Mouse (Mus musculus): Measurements from ENCODE around the gene Slc12a5.

Slc12a5 gene

DNA sequence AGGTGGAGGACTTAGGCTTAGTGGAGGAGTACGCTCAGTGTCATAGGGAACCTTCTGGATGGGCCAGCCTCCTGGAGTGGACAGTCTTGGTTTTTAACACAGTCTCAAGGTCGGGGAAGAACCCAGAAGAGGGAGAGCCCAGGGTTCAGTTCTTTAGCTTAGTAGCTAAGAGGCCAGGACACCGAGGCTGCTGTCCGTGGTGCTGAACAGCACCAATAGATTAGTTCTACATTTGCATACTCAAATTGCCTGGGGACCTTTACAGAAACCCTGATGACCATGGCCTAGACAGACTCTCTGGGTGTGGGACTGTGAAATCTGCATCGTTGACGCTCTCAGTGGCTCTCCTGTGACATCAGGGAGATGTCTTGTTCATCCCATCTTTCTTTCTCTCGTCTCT lies 19.1 kb downstream of the Slc12a5 start:
- no peak for DNase-seq (ENCODE audit: low spot score)

DNA sequence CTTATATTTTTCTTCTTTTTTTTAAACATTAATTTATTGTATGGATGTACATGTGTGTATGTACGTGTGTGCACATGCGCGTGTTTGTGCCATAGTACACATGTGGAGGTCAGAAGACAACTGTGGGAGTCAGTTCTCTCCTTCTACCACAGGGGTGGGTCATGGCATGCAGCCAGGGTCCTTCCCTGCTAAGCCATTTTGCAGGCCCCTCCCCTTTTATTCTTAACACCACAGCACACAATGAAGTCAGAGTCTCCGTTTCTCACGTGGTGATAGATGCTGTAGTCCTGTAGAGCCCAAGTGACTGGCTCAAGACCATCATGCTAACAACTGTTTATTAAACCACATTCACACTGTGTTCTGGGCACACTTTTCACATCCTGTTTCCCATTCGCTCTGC lies 25.4 kb downstream of the Slc12a5 start:
- no peak for DNase-seq (ENCODE audit: low spot score)

DNA sequence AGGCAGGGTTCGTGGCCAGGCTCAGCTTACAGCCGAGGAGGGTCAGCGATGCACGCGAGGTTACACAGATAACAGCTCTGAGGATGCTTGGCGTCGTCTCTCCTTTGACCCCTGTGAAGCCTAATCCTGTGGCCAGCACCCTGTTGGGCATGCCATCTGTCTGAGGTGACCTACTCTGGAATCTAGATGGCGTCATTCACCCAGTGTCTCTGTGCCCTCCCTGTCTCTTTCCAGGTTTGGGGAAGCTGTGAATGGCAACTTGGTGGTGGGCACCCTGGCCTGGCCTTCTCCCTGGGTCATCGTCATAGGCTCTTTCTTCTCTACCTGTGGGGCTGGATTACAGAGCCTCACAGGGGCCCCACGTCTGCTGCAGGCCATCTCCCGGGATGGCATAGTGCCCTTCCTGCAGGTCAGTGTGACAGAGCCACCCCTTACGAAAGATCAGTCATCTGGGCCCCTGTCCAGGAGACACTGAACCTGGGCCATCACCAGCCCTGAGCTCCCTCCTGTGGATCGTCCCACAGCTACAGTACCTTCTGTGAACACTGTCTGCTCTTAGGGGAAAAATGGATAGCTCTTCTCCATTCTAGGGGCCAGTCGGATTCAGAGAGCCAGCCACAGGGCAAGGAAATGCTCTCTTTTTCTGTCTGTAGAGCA lies 25.9 kb downstream of the Slc12a5 start:
- no peak for DNase-seq (ENCODE audit: low spot score)

DNA sequence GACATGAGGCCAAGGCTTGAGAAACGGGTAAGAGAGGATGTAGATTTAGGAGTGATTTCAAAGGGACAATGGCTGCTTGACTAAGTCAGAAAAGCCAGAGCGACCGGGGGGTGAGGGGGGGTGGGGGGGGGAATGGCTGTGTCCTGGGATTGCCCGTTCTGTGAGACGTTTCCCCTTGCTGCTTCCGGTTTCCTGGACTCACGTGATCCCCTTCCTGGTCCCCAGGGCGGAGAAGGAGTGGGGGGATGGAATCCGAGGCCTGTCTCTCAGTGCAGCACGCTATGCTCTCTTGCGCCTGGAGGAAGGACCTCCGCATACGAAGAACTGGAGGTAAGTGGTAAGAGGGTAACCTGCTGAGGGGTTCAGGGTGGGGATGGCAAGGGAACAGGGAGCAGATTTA lies 28.2 kb downstream of the Slc12a5 start:
- DNase-seq (ENCODE audit: low spot score), result no peak

DNA sequence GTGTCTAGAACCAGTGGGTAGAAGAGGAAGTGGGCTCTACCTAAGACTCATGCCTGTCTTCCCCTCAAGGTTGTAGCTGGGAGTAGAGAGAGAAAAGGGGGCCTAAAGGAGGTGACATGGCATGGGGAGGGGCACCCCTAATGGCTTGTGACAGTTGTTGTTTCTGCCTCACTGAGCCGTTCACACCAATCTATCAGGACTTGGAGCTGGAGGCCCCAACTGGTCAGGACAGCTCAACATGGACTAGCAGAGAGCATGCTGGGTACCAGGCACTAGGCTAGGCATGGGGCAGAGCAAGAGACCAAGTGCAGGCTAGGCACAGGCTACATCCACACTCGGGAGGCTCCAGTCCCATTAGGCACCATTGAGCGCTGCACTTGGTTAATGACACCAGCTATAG lies 30.5 kb downstream of the Slc12a5 start:
- no peak for DNase-seq (ENCODE audit: low spot score)

DNA sequence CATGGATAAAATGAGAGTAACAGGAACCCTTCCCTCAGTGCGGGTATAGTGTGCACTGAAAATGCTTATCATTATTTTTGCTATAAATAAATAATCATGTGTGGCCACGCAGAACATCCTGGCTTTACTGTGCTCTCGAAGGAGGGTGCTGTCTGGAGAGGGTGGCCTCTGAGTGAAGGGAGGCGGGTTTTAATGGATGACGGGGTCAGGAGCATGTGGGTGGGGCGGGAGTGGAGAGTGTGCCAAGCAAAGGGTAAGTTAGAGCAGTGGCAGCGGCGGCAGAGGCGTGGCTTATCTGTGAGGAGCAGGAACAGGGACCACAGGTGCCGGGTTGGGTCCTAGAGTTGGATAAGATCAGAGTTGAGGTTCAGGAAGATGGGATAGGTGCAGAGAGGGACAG lies 31.2 kb downstream of the Slc12a5 start:
- DNase-seq (ENCODE audit: low spot score), result peak; percentile 27

DNA sequence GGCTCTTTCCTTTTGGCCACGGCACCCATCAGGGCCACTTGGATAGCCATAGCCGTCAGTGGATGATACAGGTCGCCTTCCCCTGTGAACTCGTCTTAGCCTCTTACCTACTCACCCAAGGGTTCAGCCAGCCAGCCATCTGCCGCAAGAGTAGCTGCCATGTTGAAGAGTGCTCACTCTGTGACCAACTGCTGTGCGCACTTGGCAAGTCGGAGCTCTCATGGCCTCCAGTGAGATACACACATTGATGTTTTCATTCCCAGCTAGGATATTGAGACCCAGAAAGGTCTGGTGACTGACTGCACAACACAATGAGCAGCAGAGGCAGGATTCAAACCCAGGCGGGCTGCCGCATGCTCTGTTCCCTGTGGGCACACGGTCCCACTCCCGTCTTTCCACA lies 33.6 kb downstream of the Slc12a5 start:
- DNase-seq (ENCODE audit: low spot score), result no peak

DNA sequence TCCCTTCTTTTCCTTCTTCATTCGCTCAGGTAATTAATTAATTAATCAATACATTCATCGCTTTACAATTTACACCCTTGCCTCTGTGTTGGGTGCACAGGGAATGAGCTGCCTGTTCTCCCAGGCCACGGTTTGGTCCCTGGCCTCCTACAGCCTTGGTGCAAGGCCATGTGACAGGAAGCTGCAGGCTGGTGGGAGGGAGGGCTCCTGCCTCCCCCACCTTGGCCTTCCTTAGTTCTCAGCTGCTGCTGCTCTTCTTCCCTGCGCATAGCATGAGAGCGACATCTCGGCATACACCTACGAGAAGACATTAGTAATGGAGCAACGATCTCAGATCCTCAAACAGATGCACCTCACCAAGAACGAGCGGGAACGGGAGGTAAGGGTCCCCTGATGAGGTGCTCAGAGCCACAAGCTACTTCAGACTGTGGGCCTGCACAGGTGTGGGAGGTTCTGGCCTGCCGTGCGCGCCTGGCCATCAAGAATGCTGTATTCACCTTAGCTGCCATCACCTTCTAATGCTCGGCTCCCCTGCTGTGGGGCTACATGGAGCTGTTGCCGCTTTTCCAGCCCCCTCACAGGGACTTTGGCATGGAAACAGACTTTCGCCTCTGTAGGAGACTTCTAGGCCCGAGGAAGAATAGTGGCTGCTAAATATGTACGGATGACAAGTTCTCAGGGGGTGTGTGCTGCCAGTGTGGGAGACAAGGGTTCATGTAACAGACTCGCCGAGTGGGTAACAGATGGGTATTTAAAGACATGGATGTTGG lies 34.2 kb downstream of the Slc12a5 start:
- DNase-seq (ENCODE audit: low spot score), result no peak

DNA sequence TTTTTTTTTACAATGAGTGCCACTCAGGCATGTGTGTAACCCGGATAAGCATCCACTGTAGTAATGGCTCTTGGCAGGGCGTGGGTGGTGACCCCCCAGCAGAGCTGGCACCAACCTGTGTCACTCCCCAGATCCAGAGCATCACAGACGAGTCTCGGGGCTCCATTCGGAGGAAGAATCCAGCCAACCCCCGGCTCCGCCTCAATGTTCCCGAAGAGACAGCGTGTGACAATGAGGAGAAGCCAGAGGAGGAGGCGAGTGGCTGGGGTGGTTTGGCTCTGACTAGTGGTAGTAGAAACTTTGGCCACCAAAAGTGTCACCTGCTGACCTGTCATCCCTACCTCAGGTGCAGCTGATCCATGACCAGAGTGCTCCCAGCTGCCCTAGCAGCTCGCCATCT lies 35.4 kb downstream of the Slc12a5 start:
- DNase-seq (ENCODE audit: low spot score), result no peak

DNA sequence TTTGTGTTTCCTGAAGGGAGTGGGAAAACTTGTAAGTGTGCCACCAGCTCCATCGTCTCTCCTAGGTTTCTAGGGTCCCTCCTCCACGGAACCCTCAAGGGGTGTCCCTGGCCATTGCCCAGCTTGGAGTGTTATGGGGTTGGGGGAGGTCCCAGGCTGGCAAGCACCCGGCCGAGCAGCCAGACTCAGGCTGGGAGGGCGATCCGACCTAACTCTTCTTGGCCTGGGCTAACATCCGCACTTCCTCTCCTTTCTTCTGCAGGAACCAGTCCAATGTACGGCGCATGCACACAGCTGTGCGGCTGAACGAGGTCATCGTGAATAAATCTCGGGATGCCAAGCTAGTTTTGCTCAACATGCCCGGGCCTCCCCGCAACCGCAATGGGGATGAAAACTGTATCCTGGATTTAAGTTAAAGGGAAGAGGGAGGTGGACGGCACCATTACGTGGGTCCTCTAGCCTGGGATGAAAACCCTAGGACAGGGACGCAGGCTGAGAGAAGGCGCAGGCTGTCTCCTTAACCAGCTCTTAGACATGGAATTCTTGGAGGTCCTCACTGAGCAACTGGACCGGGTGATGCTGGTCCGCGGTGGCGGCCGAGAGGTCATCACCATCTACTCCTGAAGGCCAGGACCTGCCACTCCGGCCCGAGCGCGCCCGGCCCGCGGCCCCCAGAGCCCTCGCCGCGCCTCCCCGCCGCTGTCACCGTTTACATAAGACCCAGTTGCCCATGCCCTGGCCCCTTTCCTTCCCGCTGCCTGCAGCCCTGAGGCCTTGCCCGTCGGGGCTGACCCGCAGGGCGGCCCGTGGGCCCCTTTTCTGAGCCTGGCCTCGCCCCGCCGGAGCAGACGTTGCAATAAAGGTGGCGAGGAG lies 36.5 kb downstream of the Slc12a5 start:
- DNase-seq (ENCODE audit: low spot score), result no peak

DNA sequence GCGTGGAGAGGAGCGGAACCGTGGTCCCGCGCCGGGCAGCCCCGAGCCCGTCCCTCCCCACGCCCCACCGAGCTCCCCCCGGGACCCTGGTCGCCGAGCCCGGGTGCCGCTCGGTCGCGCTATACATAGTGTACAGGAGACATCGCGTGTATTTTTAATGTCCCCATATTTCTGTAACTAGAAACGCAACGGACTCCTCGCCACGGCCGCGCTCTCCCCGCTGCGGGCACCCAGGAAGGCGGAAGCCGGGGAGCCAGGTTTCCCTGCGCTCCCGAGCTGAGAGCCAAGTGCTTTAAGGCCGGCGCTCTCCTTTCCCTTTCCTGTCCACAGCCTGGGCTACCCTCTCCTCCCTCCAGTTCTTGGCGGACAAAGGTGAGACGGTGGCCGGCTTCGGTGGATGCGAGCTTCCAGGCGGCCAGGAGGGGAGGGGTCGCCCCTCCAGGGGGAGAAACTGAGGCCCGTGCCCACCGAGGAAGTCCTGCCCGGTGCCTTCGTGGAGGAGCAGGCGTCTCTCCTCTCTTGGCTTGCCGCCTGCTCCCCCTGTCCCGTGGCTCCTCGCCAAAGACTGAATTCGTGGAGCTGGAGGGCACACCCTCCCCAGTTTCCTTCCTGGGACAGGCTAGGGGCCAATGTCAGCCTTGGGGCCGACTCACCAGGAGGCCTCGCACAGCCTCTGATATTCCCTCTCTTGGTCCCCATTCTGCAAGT lies 37.3 kb downstream of the Slc12a5 start:
- DNase-seq (ENCODE audit: low spot score), result no peak

DNA sequence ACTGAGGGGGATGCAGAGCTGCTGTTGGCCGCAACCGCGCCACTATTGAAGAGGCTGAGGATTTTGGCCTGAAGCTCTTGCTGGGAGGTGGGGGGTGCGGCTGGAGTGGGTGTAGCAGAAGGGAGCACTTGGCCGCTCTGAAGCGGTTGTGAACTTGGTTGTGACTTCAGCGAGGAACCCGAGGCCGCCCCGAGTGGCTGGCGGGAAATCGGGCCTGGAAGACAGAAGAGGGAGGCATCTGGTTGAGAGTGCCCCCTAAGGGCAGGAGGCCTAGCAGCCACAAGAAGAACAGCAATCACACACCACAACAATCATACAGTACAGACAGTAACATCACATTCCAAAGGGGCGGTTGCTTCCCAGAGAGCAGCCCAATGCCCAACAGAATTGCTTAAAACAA lies 41.4 kb downstream of the Slc12a5 start:
- DNase-seq (ENCODE audit: low spot score), result no peak

DNA sequence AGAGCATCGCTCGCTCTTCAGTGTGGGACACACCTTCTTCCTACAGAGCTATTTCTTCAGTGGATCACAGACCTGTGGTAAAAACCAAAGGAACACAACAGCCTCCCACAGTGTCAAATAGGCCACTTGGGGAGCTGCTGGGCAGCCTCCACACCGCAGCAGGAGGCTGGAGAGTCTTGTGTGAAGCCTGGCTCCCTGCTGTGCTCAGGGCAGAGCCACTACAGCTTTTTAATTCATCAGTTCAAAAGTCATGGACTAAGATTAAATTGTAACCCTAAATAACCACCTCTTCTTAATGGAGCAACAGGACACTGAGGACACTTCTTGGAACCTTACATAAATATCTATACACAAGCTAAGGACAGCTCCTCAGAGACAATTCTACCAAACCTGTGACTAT lies 42.5 kb downstream of the Slc12a5 start:
- no peak for DNase-seq (ENCODE audit: low spot score)

DNA sequence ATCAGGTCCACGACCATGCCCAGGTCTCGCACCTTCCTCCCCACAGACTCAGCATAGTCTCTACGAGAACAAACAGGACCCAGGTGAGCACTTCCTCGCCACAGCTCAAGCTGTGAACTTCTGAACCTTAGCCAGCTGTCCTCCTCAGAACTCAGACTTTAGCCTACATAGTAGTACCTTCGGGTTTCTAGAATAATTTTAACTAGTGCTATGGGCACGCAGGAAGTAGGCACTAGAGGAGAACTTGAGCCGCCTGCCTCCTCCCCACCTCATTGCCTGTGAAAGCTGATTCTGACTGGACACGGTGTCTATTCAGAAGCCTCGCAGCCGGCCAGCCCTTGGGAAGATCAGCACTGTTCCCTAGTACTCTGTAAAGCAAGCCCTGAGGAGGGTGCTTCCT lies 43.6 kb downstream of the Slc12a5 start:
- no peak for DNase-seq (ENCODE audit: low spot score)

DNA sequence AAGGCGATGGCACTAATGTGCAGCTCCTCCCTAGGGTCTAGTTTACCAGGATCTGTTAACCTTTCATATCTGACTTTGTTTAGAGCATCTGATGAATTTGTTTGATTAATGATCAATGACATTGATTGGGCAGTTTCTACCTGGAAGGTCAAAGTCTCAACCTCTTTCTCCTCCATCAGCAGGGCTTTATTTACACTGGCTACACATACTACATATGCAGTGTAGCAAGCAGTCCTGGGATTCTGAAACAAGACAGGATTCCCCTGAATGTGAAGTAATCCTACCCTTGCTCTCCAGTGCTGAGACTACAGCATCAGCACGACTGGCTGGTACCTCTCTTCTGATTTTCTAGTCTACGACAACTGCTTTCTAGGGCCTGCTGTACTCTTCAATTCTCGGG lies 46.2 kb downstream of the Slc12a5 start:
- DNase-seq (ENCODE audit: low spot score), result no peak

DNA sequence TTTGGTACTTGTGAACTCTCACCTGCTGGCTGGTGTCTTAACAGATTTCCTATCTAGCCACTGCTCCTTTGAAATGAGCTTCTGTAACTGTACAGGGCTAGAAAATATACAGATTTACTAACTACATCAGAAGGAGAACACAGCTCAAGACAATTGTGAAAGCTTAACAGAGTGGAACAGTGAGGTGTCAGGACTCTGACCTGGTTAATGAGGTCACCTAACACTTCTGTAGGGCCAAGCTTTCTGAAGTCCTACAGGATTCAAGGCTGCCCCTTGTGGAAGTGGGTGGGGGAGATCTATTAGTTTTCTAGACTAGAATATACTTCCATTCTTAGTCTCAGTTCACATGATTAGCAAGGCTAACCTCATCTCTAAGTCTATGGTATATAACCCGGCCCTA lies 47.4 kb downstream of the Slc12a5 start:
- DNase-seq (ENCODE audit: low spot score), result no peak

DNA sequence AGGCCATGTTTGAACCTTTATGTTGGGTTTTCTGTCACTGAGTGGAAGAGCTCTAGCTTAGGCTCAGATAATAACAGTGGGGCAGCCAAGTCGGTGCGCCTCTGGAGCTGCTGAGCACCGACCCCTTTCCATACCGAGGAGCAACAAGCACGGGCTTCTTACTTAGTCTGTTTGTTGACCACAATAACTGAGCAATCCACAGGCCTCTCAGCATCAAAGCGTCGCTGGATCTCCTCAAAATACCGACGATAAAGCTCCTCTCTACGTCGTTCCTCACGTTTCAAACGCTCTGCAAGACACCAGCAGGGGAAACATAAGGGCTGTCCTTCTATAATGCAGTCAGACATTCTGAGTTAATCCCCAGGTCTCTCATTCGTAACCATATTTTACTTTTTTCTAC lies 48.6 kb downstream of the Slc12a5 start:
- DNase-seq (ENCODE audit: low spot score), result no peak

DNA sequence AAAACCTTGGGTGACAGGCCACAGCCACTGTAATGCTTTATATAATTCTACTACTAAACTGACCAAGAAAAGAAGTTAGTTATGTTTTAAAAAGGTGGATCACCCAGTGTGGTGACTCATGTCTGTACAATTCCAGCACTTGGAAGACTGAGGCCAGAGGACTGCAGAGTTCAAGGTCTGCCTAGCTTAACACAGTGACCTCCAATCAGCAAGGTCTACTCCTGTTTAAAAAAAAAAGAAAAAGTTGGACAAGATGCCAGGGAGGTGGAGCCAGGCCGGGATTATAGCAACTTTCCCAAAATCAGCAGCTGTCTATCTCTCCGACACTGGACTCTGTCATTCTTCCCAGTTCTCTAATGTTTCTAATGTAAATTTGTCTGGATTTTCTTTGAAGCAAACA lies 49.0 kb downstream of the Slc12a5 start:
- DNase-seq (ENCODE audit: low spot score), result no peak

DNA sequence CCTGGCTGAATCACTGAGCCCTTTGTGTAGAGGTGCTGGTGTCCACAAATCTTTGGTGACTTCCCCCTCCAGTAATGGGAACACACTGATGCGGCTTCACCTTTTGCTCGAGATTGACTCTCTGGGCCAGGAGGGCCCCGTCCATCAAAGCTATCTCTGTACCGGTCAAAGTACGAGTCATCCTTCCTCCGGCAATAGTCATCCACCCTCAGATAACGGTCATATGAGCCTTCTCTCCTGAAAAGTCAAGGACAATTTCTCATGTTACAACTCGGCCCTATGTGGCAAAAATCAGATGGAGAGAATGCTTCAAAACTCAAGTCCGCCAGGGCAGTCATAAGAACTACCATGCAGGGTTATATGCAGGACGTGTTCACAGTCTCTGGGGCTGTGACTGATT lies 49.7 kb downstream of the Slc12a5 start:
- DNase-seq (ENCODE audit: low spot score), result no peak

DNA sequence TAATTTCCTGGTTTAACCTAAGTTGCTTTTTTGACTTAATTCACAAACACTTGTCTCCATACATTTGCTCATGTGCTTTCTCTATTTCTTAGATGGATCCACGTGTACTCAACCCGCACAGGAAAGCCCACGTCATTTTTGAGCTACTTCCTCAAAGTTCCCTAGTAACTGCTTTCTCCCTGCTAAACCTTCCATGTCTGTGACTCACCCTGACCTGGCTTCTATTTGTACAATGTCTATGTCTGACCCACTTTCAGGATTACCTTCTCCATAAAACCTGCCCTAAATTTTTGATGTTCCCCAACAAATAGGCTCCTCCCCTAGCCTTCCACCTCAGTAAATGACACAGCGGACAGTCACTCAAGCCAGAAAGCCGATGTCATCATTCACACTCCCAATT lies 54.3 kb downstream of the Slc12a5 start:
- DNase-seq (ENCODE audit: low spot score), result no peak

DNA sequence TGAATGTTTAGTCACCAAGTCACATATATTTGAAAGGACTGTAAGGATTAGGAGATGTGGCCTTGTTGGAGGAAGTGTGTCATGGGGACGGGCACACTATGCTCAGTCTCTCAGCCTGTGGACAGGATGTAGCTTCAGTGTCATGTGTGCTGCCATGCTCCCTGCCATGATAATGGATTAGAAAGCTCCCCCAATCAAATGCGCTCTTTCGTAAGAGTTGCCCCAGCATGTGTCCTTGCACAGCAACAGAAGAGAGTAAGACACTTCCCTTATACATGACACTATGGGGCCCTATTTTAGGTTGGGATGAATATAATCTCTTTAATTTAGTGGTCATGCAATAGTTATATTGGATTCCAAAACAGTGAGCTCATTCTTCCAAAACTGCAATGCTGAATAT lies 59.9 kb downstream of the Slc12a5 start:
- no peak for DNase-seq (ENCODE audit: low spot score)

DNA sequence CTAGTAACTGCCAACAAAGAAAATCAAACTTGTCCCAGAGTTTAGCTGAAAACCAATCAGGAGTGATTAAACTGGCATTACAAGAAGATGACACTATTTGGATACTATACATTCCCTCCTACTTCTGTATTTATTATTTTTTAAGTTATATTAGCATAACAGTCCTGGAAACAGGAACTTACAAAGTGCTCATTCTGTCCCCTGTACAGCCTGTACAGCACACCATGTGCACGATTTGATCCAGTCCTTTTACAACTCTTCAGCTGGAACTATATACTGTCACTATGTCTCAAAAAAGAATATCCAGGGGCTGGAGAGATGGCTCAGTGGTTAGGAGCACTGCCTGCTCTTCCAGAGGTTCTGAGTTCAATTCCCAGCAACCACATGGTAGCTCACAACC lies 66.6 kb downstream of the Slc12a5 start:
- DNase-seq (ENCODE audit: low spot score), result no peak

All from MN1 (cell line).